Mouse (Mus musculus) thymus, postnatal 14 days (tissue): ENCODE results near the gene Gm1993.
"Not testable (repeated sequence)": the region's sequence is repeated elsewhere in the genome, so short reads cannot be mapped to it uniquely, and the experiment has no call there.

Source experiments
- DNase-seq: peaks from one replicate; pipeline ENCODE4 v3.0.0; 2021

Gm1993 gene

DNA sequence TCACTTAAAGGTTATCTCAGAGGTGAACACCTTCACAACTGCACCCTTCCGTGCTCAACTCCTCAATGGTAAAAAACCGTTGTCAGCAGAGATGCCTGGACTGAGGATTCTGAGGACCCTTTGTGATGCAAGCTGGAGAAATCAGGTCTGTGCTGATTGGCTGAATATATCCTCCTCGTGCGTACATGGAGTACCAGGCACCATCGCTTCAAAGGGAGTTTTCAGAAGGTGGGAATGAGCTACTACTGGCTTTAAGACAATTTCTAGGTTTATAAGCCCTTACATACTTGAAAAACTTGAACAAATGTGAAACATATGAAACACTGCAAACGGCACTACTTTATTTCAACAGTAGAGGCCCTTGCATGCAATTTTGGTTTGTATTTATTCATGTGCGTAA lies at the start of gene Gm1993:
Gene Gm1993, minus strand, starts transcription at position 101 of the 400 bp plus-strand sequence.
- not testable (repeated sequence) for DNase-seq
